Mouse (Mus musculus): Measurements from ENCODE around the gene Tedc2.

The Tedc2 gene

GRCm38 (mm10) chr17:24220435-24221411 lies at the start of gene Tedc2:
Gene Tedc2, minus strand, starts transcription at chr17:24220851.
- peak; percentile 89 for DNase-seq

DNA sequence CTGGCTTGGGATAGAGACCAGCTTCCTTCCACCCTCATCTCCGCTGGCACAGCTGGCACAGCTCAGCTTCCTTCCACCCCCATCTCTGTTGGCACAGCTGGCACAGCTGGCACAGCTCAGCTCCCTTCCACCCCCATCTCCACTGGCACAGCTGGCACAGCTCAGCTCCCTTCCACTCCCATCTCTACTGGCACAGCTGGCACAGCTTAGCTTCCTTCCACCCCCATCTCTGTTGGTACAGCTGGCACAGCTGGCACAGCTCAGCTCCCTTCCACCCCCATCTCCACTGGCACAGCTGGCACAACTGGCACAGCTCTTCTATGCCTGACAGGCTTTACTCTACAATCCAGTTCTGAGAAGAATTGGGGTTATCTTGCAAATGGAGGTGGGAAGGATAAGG lies 46.5 kb upstream of the Tedc2 start:
- DNase-seq: no peak

GRCm38 (mm10) chr17:24264766-24265165 lies 44.1 kb upstream of the Tedc2 start:
- DNase-seq: no peak

DNA sequence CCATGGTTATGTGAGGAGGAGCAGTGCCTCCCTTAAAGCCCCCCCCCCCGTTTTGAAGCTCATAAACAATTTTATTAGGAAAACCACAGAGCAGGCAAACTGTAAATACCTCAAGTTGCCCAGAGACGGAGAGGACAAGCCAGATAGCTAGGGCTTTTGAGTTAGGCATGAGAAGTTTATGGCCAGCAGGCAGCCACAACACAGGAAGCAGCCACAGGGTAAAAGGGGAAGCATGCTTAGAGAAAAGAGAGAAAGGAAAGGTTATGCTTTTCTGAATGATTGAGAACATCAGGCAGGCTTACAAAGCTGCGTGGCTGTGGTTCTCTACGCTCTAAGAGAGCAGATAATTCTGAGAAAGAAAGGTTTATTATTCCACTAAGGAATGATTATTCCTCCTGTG lies 39.9 kb upstream of the Tedc2 start:
- DNase-seq: no peak

DNA sequence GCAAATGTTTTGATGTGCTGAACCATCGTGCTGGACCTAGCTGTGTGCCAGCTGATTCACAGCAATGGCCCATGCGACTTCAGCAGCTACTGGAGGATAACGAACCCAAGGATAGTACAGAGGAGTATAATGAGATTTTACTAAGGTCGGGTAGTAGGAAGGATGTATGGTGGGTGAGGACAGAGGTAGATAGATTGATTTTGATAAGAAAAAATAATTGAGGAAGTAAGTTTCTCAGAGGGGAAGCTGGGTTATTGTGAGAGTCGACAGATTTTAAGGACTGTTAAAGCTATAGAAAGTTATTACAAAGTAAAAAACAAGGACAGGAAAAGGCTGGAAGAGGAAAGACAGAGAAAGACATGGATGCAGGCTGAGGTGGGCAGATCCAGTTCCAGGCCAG lies 39.1 kb upstream of the Tedc2 start:
- no peak for DNase-seq

DNA sequence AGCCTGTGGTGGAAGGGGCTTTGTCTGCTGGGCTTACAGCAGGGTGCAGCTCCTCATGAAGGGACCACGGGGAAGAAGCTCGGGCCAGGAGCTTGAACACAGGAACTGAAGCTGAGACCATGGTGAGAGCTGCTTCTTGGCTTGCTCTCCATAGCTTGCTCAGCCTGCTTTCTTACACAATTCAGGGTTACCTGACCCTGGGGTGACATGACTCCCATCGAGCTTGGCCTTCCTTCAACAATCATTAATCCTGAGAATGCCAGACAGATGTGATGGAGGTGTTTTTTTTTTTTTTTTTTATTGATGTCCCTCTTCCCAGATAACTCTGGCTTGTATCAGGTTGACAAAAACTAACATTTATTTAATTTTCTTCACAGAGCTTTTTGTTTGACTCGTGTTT lies 38.3 kb upstream of the Tedc2 start:
- DNase-seq: no peak

- no peak for DNase-seq
Measured at GRCm38 (mm10) chr17:24252329-24252728, 31.7 kb upstream of the Tedc2 start.

DNA sequence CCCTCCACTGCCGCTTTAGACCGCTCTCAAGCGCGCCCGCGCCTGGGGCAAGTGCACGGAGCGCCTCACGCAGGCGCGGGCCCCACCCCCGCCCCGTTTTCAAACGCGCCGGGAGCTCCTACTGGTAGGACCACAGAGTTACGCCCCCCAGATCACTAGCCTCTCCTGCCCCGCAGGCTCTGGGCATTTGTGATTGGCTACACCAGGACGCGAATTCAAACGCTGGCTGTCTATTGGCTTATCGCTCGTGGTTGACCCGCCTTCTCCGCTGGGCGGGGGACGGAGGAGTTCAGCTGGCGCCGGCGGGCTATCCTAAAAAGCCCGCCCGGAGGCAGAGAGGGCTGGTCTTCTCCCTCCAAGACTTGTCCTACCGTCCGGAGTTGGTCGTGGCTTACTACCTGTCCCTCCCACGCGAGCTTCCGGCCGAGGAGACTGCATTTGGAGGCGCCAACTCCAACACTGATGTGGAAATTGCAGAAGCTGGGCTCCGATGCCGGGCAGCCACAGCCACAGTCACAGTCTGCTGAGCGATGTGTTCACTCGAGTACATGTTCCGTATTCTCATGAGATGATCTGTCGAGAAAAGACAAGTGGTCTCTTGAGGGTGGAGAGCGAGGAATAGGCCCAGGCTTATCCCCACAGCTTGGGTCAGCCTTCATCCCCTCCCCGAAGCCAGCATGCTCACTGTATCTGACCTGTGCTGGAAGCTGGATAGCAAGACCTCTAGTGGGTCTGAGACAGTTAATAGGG lies 30.8 kb upstream of the Tedc2 start, which contains the start of gene Ccnf:
Ccnf (minus strand) TSS at position 165 of the 750 bp plus-strand sequence.
- DNase-seq: peak; percentile 93

DNA sequence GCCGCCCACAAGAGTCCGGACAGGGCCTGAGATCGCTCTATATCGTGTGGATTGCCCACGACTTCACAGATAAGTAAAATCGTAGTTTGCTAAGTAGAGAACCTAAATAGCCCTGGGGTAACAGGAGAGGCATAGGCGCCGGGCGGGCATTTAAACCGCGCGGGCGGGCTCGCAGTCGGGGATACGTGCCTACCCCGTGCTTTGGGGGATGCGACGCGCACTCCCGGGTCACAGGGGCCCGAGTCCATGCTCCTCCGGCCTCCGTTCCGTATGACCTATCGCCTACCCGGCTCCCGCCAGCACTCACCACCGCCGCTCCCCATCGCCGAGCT lies 30.3 kb upstream of the Tedc2 start:
- DNase-seq: no peak

- DNase-seq: peak; percentile 66
Measured at GRCm38 (mm10) chr17:24248641-24249040, 28.0 kb upstream of the Tedc2 start.

- no peak for DNase-seq
Measured at GRCm38 (mm10) chr17:24244061-24244460, 23.4 kb upstream of the Tedc2 start.

GRCm38 (mm10) chr17:24243311-24243969 lies 22.8 kb upstream of the Tedc2 start:
- DNase-seq: peak; percentile 83

DNA sequence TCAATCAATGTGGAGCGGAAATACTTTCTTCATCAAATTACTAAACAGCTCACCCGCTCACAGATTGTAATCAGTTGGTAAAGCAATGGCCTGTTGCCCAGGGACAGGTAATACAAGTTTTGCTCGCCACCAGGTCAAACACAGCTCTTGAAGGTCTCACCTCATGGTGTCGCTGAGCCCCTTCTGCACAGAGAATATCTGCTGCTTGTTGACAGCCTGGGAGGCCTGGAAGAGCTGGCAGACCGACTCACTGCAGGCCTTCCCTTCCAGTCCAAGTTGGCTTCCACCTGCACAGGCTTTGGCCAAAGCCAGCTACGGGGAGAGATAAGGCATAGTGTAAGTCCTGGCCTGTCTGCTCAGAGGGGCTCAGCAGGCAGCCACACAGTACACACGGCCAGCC lies 16.3 kb upstream of the Tedc2 start:
- DNase-seq: no peak

GRCm38 (mm10) chr17:24236479-24236878 lies 15.8 kb upstream of the Tedc2 start:
- no peak for DNase-seq

DNA sequence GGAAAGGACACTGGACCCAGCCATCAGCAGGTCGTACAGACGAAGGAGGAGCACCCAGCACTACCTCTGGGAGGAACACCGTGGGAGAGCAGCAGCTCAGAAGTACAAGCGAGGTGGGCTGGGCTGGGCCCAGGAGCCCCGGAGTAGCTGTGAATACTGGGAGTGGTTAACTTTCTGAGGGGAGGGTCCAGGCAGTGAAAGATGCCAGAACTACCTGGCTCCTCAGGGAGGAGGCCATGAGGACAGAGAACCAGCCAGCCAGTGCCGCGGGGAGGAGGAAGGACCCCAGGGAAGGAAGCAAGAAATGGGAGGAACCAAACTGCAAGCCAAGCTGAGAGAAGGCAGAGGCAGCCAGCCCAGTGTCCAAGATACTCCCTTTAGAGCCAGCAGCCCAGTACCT lies 7.3 kb upstream of the Tedc2 start:
- DNase-seq: no peak

DNA sequence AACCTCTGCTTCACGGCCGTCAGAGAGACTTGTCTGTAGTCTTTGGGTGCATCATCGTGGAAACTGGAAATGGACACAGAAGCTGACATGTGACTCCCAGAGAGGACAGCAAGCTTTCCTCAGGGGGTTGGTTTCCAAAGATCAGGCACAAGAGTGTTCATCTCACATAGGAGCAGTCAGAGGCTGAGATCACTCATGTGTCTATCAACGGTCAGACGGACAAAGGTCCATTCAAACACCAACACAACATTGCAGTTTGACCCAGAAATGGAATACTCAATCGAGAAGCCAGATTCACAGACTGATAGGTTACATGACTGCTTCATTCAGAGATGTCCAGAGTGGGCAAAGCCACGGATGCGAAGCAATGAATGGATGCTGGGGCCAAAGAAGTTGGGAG lies 6.1 kb upstream of the Tedc2 start:
- DNase-seq: no peak

- no peak for DNase-seq
Measured at GRCm38 (mm10) chr17:24225851-24226250, 5.2 kb upstream of the Tedc2 start.

DNA sequence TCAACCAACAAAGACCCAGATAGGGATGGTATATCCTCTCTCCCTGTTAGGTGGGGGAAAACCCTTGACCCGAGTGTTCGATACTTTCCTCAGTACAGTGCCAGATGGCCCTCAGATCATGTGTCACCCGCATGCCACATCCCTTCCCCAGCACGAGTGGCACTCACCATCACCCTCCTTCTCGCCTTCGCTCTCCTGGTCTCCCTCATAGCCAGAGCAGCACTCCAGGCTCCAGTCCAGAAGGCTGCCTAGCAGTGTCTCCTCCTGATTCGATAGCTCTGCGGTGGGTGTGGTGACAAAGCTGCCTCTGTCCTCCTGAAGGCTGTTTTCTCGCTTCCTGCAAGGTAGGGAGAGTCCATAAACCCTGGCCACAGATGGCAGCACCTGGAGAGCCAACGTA lies 4.1 kb upstream of the Tedc2 start:
- DNase-seq: no peak

GRCm38 (mm10) chr17:24223513-24223912 lies 2.9 kb upstream of the Tedc2 start:
- DNase-seq: no peak

DNA sequence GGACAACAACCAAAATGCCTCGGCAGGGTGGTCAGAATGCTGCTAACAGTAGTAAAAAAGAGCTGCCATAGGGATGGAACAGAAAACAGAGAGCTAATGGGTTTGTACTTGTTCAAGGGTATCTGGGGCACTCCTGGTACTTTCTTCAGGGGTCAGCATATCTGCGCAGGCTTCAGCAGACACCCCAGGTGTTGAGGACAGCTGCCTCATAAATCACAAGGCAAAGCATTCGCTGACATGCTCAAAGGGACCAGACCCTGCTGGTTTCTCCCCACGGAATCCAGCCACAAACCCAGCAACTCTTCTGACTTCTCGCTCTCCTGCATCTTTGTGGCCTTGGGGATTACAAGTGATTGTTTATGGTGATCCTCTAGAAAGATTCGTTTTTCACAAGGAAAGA lies 2.0 kb upstream of the Tedc2 start:
- DNase-seq: no peak

GRCm38 (mm10) chr17:24216836-24217235 lies 3.8 kb downstream of the Tedc2 start:
- no peak for DNase-seq

GRCm38 (mm10) chr17:24213186-24213585 lies 7.5 kb downstream of the Tedc2 start:
- DNase-seq: no peak

DNA sequence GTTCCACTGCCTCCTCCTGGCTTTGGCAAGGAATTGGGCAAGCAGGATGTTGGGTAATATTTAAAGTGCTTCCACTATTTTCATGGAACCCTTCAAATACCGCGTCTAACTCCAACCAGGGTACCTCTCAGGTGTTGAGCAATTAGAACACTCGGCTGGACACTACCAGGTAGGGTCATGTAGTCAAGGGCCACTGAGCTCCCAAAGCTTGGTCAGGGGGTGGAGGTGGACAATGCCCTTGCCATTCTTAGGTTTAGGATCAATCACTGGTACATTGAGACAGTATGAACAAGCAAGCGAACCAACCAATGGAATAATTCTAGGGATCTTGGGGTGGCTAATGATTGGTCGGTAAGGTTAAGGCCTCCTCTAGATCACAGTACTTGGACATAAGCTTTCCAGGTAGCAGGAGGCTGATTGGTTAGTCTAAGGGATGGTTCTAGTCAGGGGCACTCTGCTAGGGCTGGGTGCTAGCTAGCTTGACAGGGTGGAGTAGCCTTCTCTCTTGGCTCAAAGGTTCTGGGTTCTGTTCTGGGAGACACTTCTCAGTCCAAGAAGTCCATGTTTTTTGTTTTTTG lies 8.1 kb downstream of the Tedc2 start:
- no peak for DNase-seq
